Mouse (Mus musculus): ENCODE results near the gene Zfp106.

DNA sequence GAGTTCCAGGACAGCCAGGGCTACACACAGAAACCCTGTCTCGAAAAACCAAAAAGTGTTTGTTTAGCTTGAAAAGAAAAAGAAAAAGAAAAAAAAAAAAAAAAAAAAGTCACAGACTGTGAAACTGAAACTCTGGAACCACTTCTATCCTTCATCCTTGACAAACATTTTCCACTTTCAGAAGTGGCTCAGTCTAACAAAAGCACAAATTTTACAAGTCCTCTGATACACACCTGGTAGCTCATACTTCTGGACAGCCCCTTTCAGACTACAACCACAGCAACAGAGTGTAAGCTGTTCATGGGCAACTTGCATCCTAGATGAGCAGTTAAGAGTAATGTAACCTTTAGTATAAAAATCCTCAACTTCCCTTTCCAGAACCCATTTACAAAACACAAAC is 2.1 kb downstream of the Zfp106 start:
- TF ChIP-seq CTCF (IDR thresholded peaks at IDR 0.05; ENCODE audit: borderline replicate concordance, control insufficient read depth, extremely low read depth, insufficient read depth, low read length, poor library complexity) (no peak), POLR2A (IDR thresholded peaks at IDR 0.05; ENCODE audit: control insufficient read depth, extremely low read depth, insufficient read depth, low read length, poor library complexity) (no peak)
